8 mouse cellular contexts compared by ENCODE assay signal in genomic region chr2:3283602-3284472, GRCm38 (mm10). TPM values are rescaled to one million over a fixed set of nuclear protein-coding genes. Genes with fewer than 3 reads are reported as not detected.
DNase-seq lines count a peak whose midpoint lies in the region; ATAC-seq and TF ChIP-seq lines count a peak whose summit lies in the region.

Gene Nmt2 (plus strand): TSS chr2:3284212.

- peak within 1 kb of the TSS; percentile 88 for H3K27ac ChIP-seq in MEL (ENCODE audit: control insufficient read depth, low read depth, low read length)
- H3K27ac ChIP-seq in cerebellum, adult 2 months (ENCODE audit: insufficient read depth, low read length): peak within 1 kb of the TSS; percentile 29
- H3K27ac ChIP-seq in forebrain, postnatal 0 days (ENCODE audit: low read depth, low read length): peak within 1 kb of the TSS; percentile 98
- H3K27ac ChIP-seq in lung, embryonic 15.5 days: peak within 1 kb of the TSS; percentile 87

- DNase-seq in MEL (ENCODE audit: low read depth, low spot score): peak; percentile 100
- DNase-seq in cerebellum, adult 2 months: peak; percentile 99 to 100
- DNase-seq in forebrain, postnatal 0 days: peak; percentile 100
- peak; percentile 99 for DNase-seq in heart, postnatal 4 days
- DNase-seq in layer of hippocampus, adult 8-10 months (ENCODE audit: low spot score in 2 of 2): peak; percentile 99
- DNase-seq in ovary, adult 18-20 months (ENCODE audit: low spot score): peak; percentile 100
- DNase-seq in thymus, postnatal 0 days (ENCODE audit: low spot score): peak; percentile 100

- peak within 1 kb of the TSS; percentile 98 to 99 for H3K4me3 ChIP-seq in MEL (ENCODE audit: control insufficient read depth in 1 of 2, insufficient read depth in 1 of 2, low read depth in 2 of 2, low read length in 2 of 2)
- H3K4me3 ChIP-seq in cerebellum, adult 2 months (replicated peaks; ENCODE audit: insufficient read depth, low read depth, low read length): peak within 1 kb of the TSS; percentile 73
- peak within 1 kb of the TSS; percentile 92 for H3K4me3 ChIP-seq in forebrain, postnatal 0 days (ENCODE audit: low read depth, low read length)
- peak within 1 kb of the TSS; percentile 93 for H3K4me3 ChIP-seq in lung, embryonic 15.5 days

- no peak for TF ChIP-seq RAD21 in MEL (IDR thresholded peaks at IDR 0.05; ENCODE audit: low read depth, low read length)

- ATAC-seq in forebrain, postnatal 0 days: peak; percentile 95
- ATAC-seq in lung, embryonic 15.5 days (ENCODE audit: borderline replicate concordance, extremely low read depth, low FRiP score, low TSS enrichment): peak; percentile 97

- no peak; a peak in 1 of 6 replicates for TF ChIP-seq CTCF in MEL (IDR thresholded peaks at IDR 0.05 in 2 of 3, conservative IDR thresholded peaks at IDR 0.05 in 1 of 3; ENCODE audit: control insufficient read depth in 1 of 3, insufficient read depth in 1 of 3, low read depth in 2 of 3, low read length in 3 of 3, poor library complexity in 1 of 3, severe bottlenecking in 1 of 3)
- no peak for TF ChIP-seq CTCF in cerebellum, adult 2 months (IDR thresholded peaks at IDR 0.05; ENCODE audit: borderline replicate concordance, insufficient read depth, low read depth, low read length)
- TF ChIP-seq CTCF in forebrain, postnatal 0 days (IDR thresholded peaks at IDR 0.05; ENCODE audit: low read depth): peak; percentile 38; the same call in 1 of the 2 replicates

- peak; percentile 60 to 62; a peak in 3 of 4 replicates for TF ChIP-seq POLR2A in MEL (IDR thresholded peaks at IDR 0.05; ENCODE audit: control insufficient read depth in 1 of 2, insufficient read depth in 1 of 2, low read depth in 1 of 2, low read length in 2 of 2, poor library complexity in 1 of 2)
- peak; percentile 76; the same call in 1 of the 2 replicates for TF ChIP-seq POLR2A in cerebellum, adult 2 months (IDR thresholded peaks at IDR 0.05; ENCODE audit: borderline replicate concordance, insufficient read depth, low read length)

- H3K36me3 ChIP-seq in MEL (ENCODE audit: control insufficient read depth in 1 of 2, insufficient read depth in 2 of 2, low read length in 2 of 2): peaks cover 0 to 30% of the 10 kb centered on the region in 2 experiments; a peak in 2 of 4 replicates
- no peaks in the 10 kb centered on the region for H3K36me3 ChIP-seq in forebrain, postnatal 0 days (ENCODE audit: insufficient read depth)
- no peaks in the 10 kb centered on the region for H3K36me3 ChIP-seq in lung, embryonic 15.5 days

- H3K9ac ChIP-seq in MEL (ENCODE audit: control insufficient read depth, low read depth, low read length, poor library complexity, severe bottlenecking): peak within 1 kb of the TSS; percentile 98
- H3K9ac ChIP-seq in forebrain, postnatal 0 days: peak within 1 kb of the TSS; percentile 94
- H3K9ac ChIP-seq in lung, embryonic 15.5 days: peak within 1 kb of the TSS; percentile 77

- peaks cover 25% of the 10 kb centered on the region for H3K79me2 ChIP-seq in MEL (ENCODE audit: control insufficient read depth, insufficient read depth, low read length, poor library complexity)

- H3K9me3 ChIP-seq in MEL (replicated peaks; ENCODE audit: insufficient read depth, low read length): no peaks in the 10 kb centered on the region
- no peaks in the 10 kb centered on the region for H3K9me3 ChIP-seq in forebrain, postnatal 0 days (ENCODE audit: low read length)
- H3K9me3 ChIP-seq in lung, embryonic 15.5 days: no peaks in the 10 kb centered on the region

- H3K27me3 ChIP-seq in MEL (ENCODE audit: control insufficient read depth in 1 of 2, insufficient read depth in 2 of 2, low read length in 2 of 2): no peaks in the 10 kb centered on the region
- H3K27me3 ChIP-seq in cerebellum, adult 2 months (ENCODE audit: control insufficient read depth, insufficient read depth, low read length): no peaks in the 10 kb centered on the region
- no peaks in the 10 kb centered on the region for H3K27me3 ChIP-seq in forebrain, postnatal 0 days (ENCODE audit: insufficient read depth, low read length)
- no peaks in the 10 kb centered on the region for H3K27me3 ChIP-seq in lung, embryonic 15.5 days

- peak within 1 kb of the TSS; percentile 68 for H3K4me2 ChIP-seq in forebrain, postnatal 0 days (ENCODE audit: low read depth)
- H3K4me2 ChIP-seq in lung, embryonic 15.5 days: peak within 1 kb of the TSS; percentile 84

- H3K4me1 ChIP-seq in MEL (ENCODE audit: control insufficient read depth in 1 of 2, insufficient read depth in 2 of 2, low read length in 2 of 2): peaks cover 7 to 19% of the 10 kb centered on the region in 2 experiments
- peaks cover 3% of the 10 kb centered on the region; the same call in 1 of the 2 replicates for H3K4me1 ChIP-seq in cerebellum, adult 2 months (ENCODE audit: control insufficient read depth, insufficient read depth, low read length)
- peaks cover 14% of the 10 kb centered on the region for H3K4me1 ChIP-seq in forebrain, postnatal 0 days (ENCODE audit: insufficient read depth)
- peaks cover 14% of the 10 kb centered on the region for H3K4me1 ChIP-seq in lung, embryonic 15.5 days

- WGBS in cerebellum, adult 2 months: under 1% methylated on average over 87 of the region's 88 CpGs
- under 1% methylated on average over 86 of the region's 88 CpGs for WGBS in forebrain, postnatal 0 days
- under 1% methylated on average over 88 of the region's 88 CpGs for WGBS in lung, embryonic 15.5 days

- TF ChIP-seq EP300 in MEL (IDR thresholded peaks at IDR 0.05; ENCODE audit: low read depth in 1 of 2, low read length in 2 of 2): no peak

TF ChIP-seq in MEL, 35 proteins besides CTCF, POLR2A, EP300 and RAD21:
- TF ChIP-seq ELF1 (IDR thresholded peaks at IDR 0.05; ENCODE audit: low read depth, low read length) (peak; percentile 94), MYC (IDR thresholded peaks at IDR 0.05; ENCODE audit: low read depth, low read length) (peak; percentile 31; the same call in 1 of the 2 replicates), USF1 (IDR thresholded peaks at IDR 0.05; ENCODE audit: low read depth, low read length) (peak; percentile 1; the same call in 1 of the 2 replicates), MAZ (IDR thresholded peaks at IDR 0.05; ENCODE audit: low read depth, low read length) (peak; percentile 77; the same call in 1 of the 2 replicates), MXI1 (IDR thresholded peaks at IDR 0.05; ENCODE audit: low read depth, low read length) (peak; percentile 83), NRF1 (IDR thresholded peaks at IDR 0.05; ENCODE audit: insufficient read depth, low read depth, low read length, poor library complexity, severe bottlenecking) (peak; percentile 24; the same call in 1 of the 2 replicates), ZC3H11A (IDR thresholded peaks at IDR 0.05; ENCODE audit: low read depth, low read length) (no peak), HCFC1 (IDR thresholded peaks at IDR 0.05; ENCODE audit: low read depth, low read length) (peak; percentile 69; the same call in 1 of the 2 replicates), SIN3A (IDR thresholded peaks at IDR 0.05; ENCODE audit: low read length) (peak; percentile 83), NELFE (IDR thresholded peaks at IDR 0.05; ENCODE audit: low read depth, low read length) (peak; percentile 65), MAX (IDR thresholded peaks at IDR 0.05; ENCODE audit: low read length) (peak; percentile 72; the same call in 1 of the 2 replicates), UBTF (IDR thresholded peaks at IDR 0.05; ENCODE audit: borderline replicate concordance, insufficient read depth, low read depth, low read length) (no peak), POLR2AphosphoS2 (IDR thresholded peaks at IDR 0.05; ENCODE audit: low read length) (peak; percentile 56; the same call in 1 of the 2 replicates), KAT2A (conservative IDR thresholded peaks at IDR 0.05; ENCODE audit: low read depth, low read length) (no peak), ZMIZ1 (IDR thresholded peaks at IDR 0.05; ENCODE audit: low read depth, low read length) (0 out of 2 replicates have a peak, but pooled peaks have one; percentile 47), CHD2 (IDR thresholded peaks at IDR 0.05; ENCODE audit: low read length) (no peak), TBP (IDR thresholded peaks at IDR 0.05; ENCODE audit: low read depth, low read length) (0 out of 2 replicates have a peak, but pooled peaks have one; percentile 7)

RNA-seq across cellular contexts. Expression of gene Nmt2, which starts in this region (rescaled TPM):
- total RNA-seq in MEL (2012; rRNA removed): 19.9 and 22.2 TPM in 2 replicates
- polyA plus RNA-seq in MEL (2012; ENCODE audit: insufficient read depth in 1 of 2, insufficient read length in 2 of 2, low read depth in 1 of 2, low replicate concordance in 2 of 2, missing spikeins in 1 of 2): 10 to 100 TPM in 1 of 2 experiments, not detected in 1; 34.1 TPM
- polyA plus RNA-seq in cerebellum, adult 2 months (2012; rRNA removed): 39.8 and 41.6 TPM in 2 replicates
- total RNA-seq in forebrain, postnatal 0 days (2014; rRNA removed): 92.8 and 94.0 TPM in 2 replicates
- 80.4 and 101 TPM in 2 replicates for polyA plus RNA-seq in forebrain, postnatal 0 days (2015; fragmentation: Nextera tagmentation; extraction: Ambion mirVana)
- 10 to 100 TPM; 19.2 to 19.9 TPM for total RNA-seq in heart, postnatal 4 days (2021)
- total RNA-seq in layer of hippocampus, adult 8-10 months (2022): 10 to 100 TPM; 80.8 to 96.6 (median 88.5) TPM
- polyA plus RNA-seq in lung, embryonic 15.5 days (2015; fragmentation: Nextera tagmentation; extraction: Ambion mirVana): 37.9 and 42.1 TPM in 2 replicates
- polyA plus RNA-seq in thymus, postnatal 0 days (2015; fragmentation: Nextera tagmentation; extraction: Ambion mirVana): 24.9 and 28.8 TPM in 2 replicates

Comparison
In these comparisons a context has a peak if more than half of its experiments do, and no peak if none do; other contexts are left out.
1. Peak in every context shown above with its lines: DNase-seq, ATAC-seq, H3K4me3 ChIP-seq and H3K27ac ChIP-seq.
2. H3K27ac ChIP-seq: peak in every context shown above with its lines; median percentile 98 in forebrain, postnatal 0 days; 88 in MEL; 87 in lung, embryonic 15.5 days; 29 in cerebellum, adult 2 months.